Mouse (Mus musculus): ENCODE data around the gene E030018B13Rik.

- no peak for TF ChIP-seq GATA1 (IDR thresholded peaks at IDR 0.05; ENCODE audit: borderline replicate concordance, low read length)
- no peak for TF ChIP-seq FLI1 (IDR thresholded peaks at IDR 0.05; ENCODE audit: low read length)
These were observed 13.5 kb downstream of the E030018B13Rik start for GRCm38 (mm10) chr7:63930132-63930531.

Measured in megakaryocyte, embryonic 14.5 days (primary cell).